Mouse (Mus musculus) liver, embryonic 12.5 days (tissue): ENCODE measurements around the gene Fstl1. TPM values are rescaled to one million over a fixed set of nuclear protein-coding genes. Genes with fewer than 3 reads are reported as not detected.
A peak's percentile ranks its signal among the peaks of the same experiment; 100 is the strongest.

ENCODE experiments used
- ATAC-seq: fragments of 200-750 bp; cut with Nextera tagmentation; 2 replicates; pipeline ENCODE4 v1.8.0; 2017; ENCODE audit warnings: moderate number of reproducible peaks, mild to moderate bottlenecking, moderate library complexity
- H3K27ac ChIP-seq: fragments of 300-500 bp; sonication (generic); 2 replicates; pipeline ENCODE4 v1.5.1; 2016; ENCODE audit warnings: mild to moderate bottlenecking
- H3K27me3 ChIP-seq: fragments of 300-500 bp; sonication (generic); replicated peaks from 2 replicates; pipeline ENCODE4 v1.6.1; 2016; ENCODE audit warnings: mild to moderate bottlenecking, moderate library complexity
- H3K36me3 ChIP-seq: fragments of 300-500 bp; sonication (generic); 2 replicates; pipeline ENCODE4 v1.6.1; 2016; ENCODE audit warnings: mild to moderate bottlenecking, moderate library complexity
- H3K4me1 ChIP-seq: fragments of 300-500 bp; sonication (generic); 2 replicates; pipeline ENCODE4 v1.6.1; 2016
- H3K4me2 ChIP-seq: fragments of 300-500 bp; sonication (generic); 2 replicates; pipeline ENCODE4 v1.6.1; 2016; ENCODE audit warnings: mild to moderate bottlenecking, moderate library complexity
- H3K4me3 ChIP-seq: fragments of 300-500 bp; sonication (generic); 2 replicates; pipeline ENCODE4 v1.5.1; 2016; ENCODE audit warnings: mild to moderate bottlenecking, moderate library complexity
- H3K9ac ChIP-seq: fragments of 300-500 bp; sonication (generic); 2 replicates; pipeline ENCODE4 v1.6.1; 2016; ENCODE audit warnings: mild to moderate bottlenecking, moderate library complexity
- H3K9me3 ChIP-seq: fragments of 300-500 bp; sonication (generic); replicated peaks from 2 replicates; pipeline ENCODE4 v1.6.1; 2016; ENCODE audit warnings: mild to moderate bottlenecking, moderate library complexity
- WGBS: fragments of 180-500 bp; shearing (Covaris S2); methylation state at CpG from one replicate; pipeline ENCODE4 v1.1.7; 2016; ENCODE audit not compliant: insufficient replicate concordance; 5-methylcytosine and 5-hydroxymethylcytosine counted together
- polyA plus RNA-seq: library from polyadenylated mRNA; unstranded; fragments of >200 nt; fragmentation: Nextera tagmentation; extraction: Ambion mirVana; gene quantifications from 2 replicates; pipeline ENCODE4 v1.2.1, GENCODE M21; 2016

The Fstl1 gene
- polyA plus RNA-seq, 1 experiment from 2014 or later = 44.7 TPM

GRCm38 (mm10) chr16:37789015-37789381 lies 12.3 kb downstream of the Fstl1 start:
- H3K9ac ChIP-seq = no peak overlapping the region
- no peaks in the 10 kb centered on the region for H3K27me3 ChIP-seq
- no peaks in the 10 kb centered on the region for H3K9me3 ChIP-seq
- H3K4me2 ChIP-seq = no peak overlapping the region
- H3K4me1 ChIP-seq = peaks cover 27% of the 10 kb centered on the region
- no peak overlapping the region for H3K4me3 ChIP-seq
- no peak for ATAC-seq
- 0 out of 2 replicates have a peak, but pooled peaks cover 5% of the 10 kb centered on the region for H3K36me3 ChIP-seq
- 73% methylated on average over 6 of the region's 6 CpGs for WGBS
- H3K27ac ChIP-seq = peak overlapping the region; percentile 56; the same call in 1 of the 2 replicates

- H3K27me3 ChIP-seq = no peaks in the 10 kb centered on the region
- H3K4me2 ChIP-seq = no peak overlapping the region
- WGBS = 60% methylated on average over 6 of the region's 6 CpGs
- no peak for ATAC-seq
- peak overlapping the region; percentile 56; the same call in 1 of the 2 replicates for H3K27ac ChIP-seq
- no peak overlapping the region for H3K4me3 ChIP-seq
- 0 out of 2 replicates have a peak, but pooled peaks cover 5% of the 10 kb centered on the region for H3K36me3 ChIP-seq
- H3K9me3 ChIP-seq = no peaks in the 10 kb centered on the region
- H3K4me1 ChIP-seq = peaks cover 27% of the 10 kb centered on the region
- H3K9ac ChIP-seq = no peak overlapping the region
These were observed 12.8 kb downstream of the Fstl1 start for GRCm38 (mm10) chr16:37789394-37789920.

GRCm38 (mm10) chr16:37790008-37790780 lies 13.5 kb downstream of the Fstl1 start:
- Histone ChIP-seq H3K9me3 (no peaks in the 10 kb centered on the region), H3K4me3 (no peak overlapping the region), H3K4me1 (peaks cover 27% of the 10 kb centered on the region), H3K9ac (no peak overlapping the region), H3K4me2 (peak overlapping the region; percentile 22; the same call in 1 of the 2 replicates), H3K36me3 (0 out of 2 replicates have a peak, but pooled peaks cover 5% of the 10 kb centered on the region), H3K27me3 (no peaks in the 10 kb centered on the region), H3K27ac (no peak overlapping the region)
- 0 out of 2 replicates have a peak, but pooled peaks have one; percentile 37 for ATAC-seq
- WGBS = 39% methylated on average over 12 of the region's 12 CpGs

- Histone ChIP-seq H3K4me3 (no peak overlapping the region), H3K9ac (no peak overlapping the region), H3K4me2 (no peak overlapping the region), H3K27ac (no peak overlapping the region), H3K36me3 (0 out of 2 replicates have a peak, but pooled peaks cover 5% of the 10 kb centered on the region), H3K27me3 (no peaks in the 10 kb centered on the region), H3K4me1 (peaks cover 27% of the 10 kb centered on the region), H3K9me3 (no peaks in the 10 kb centered on the region)
- WGBS = 72% methylated on average over 8 of the region's 8 CpGs
- no peak for ATAC-seq
These were observed 14.1 kb downstream of the Fstl1 start for GRCm38 (mm10) chr16:37790781-37791175.

- no peaks in the 10 kb centered on the region for H3K27me3 ChIP-seq
- H3K4me3 ChIP-seq = no peak overlapping the region
- no peak overlapping the region for H3K9ac ChIP-seq
- no peak for ATAC-seq
- H3K27ac ChIP-seq = no peak overlapping the region
- H3K4me2 ChIP-seq = no peak overlapping the region
- no peaks in the 10 kb centered on the region for H3K9me3 ChIP-seq
- 0 out of 2 replicates have a peak, but pooled peaks cover 5% of the 10 kb centered on the region for H3K36me3 ChIP-seq
- WGBS = 73% methylated on average over 10 of the region's 10 CpGs
- peaks cover 4% of the 10 kb centered on the region; the same call in 1 of the 2 replicates for H3K4me1 ChIP-seq
These were observed 19.0 kb downstream of the Fstl1 start for GRCm38 (mm10) chr16:37795651-37796150.

- WGBS = 78% methylated on average over 11 of the region's 11 CpGs
- no peak for ATAC-seq
- 0 out of 2 replicates have a peak, but pooled peaks cover 5% of the 10 kb centered on the region for H3K36me3 ChIP-seq
These were observed 19.6 kb downstream of the Fstl1 start for GRCm38 (mm10) chr16:37796270-37796669.

GRCm38 (mm10) chr16:37801097-37801496 lies 24.4 kb downstream of the Fstl1 start:
- Histone ChIP-seq H3K36me3 (peaks cover 10% of the 10 kb centered on the region), H3K4me2 (no peak overlapping the region), H3K9ac (no peak overlapping the region), H3K4me1 (no peaks in the 10 kb centered on the region), H3K27me3 (no peaks in the 10 kb centered on the region), H3K4me3 (no peak overlapping the region), H3K27ac (no peak overlapping the region), H3K9me3 (no peaks in the 10 kb centered on the region)
- 41% methylated on average over 2 of the region's 2 CpGs for WGBS
- ATAC-seq = no peak

More at GRCm38 (mm10) chr16:37796270-37796669, 19.6 kb downstream of the Fstl1 start:
- Histone ChIP-seq H3K27ac (no peak overlapping the region), H3K4me1 (no peaks in the 10 kb centered on the region), H3K27me3 (no peaks in the 10 kb centered on the region), H3K9me3 (no peaks in the 10 kb centered on the region), H3K4me2 (no peak overlapping the region), H3K9ac (no peak overlapping the region), H3K4me3 (no peak overlapping the region)

GRCm38 (mm10) chr16:37802686-37803295 lies 26.1 kb downstream of the Fstl1 start:
- ATAC-seq = no peak
- H3K4me1 ChIP-seq = no peaks in the 10 kb centered on the region
- H3K9me3 ChIP-seq = no peaks in the 10 kb centered on the region
- 51% methylated on average over 4 of the region's 4 CpGs for WGBS
- H3K4me2 ChIP-seq = no peak overlapping the region
- no peak overlapping the region for H3K4me3 ChIP-seq
- H3K36me3 ChIP-seq = peaks cover 10% of the 10 kb centered on the region
- H3K27me3 ChIP-seq = no peaks in the 10 kb centered on the region
- H3K27ac ChIP-seq = no peak overlapping the region
- no peak overlapping the region for H3K9ac ChIP-seq

GRCm38 (mm10) chr16:37803387-37803950 lies 26.8 kb downstream of the Fstl1 start:
- H3K4me3 ChIP-seq = no peak overlapping the region
- H3K4me2 ChIP-seq = no peak overlapping the region
- ATAC-seq = no peak
- H3K9me3 ChIP-seq = no peaks in the 10 kb centered on the region
- no peak overlapping the region for H3K27ac ChIP-seq
- no peak overlapping the region for H3K9ac ChIP-seq
- H3K36me3 ChIP-seq = peaks cover 10% of the 10 kb centered on the region
- H3K4me1 ChIP-seq = no peaks in the 10 kb centered on the region
- 74% methylated on average over 9 of the region's 9 CpGs for WGBS
- H3K27me3 ChIP-seq = no peaks in the 10 kb centered on the region

GRCm38 (mm10) chr16:37805746-37806495 lies 29.2 kb downstream of the Fstl1 start:
- Histone ChIP-seq H3K9me3 (no peaks in the 10 kb centered on the region), H3K4me3 (no peak overlapping the region), H3K9ac (no peak overlapping the region), H3K27ac (no peak overlapping the region), H3K27me3 (no peaks in the 10 kb centered on the region), H3K4me1 (no peaks in the 10 kb centered on the region), H3K4me2 (no peak overlapping the region), H3K36me3 (peaks cover 10% of the 10 kb centered on the region)
- WGBS = 60% methylated on average over 3 of the region's 3 CpGs
- ATAC-seq = no peak

GRCm38 (mm10) chr16:37807269-37807668 lies 30.6 kb downstream of the Fstl1 start:
- no peak for ATAC-seq
- H3K4me1 ChIP-seq = peaks cover 3% of the 10 kb centered on the region
- H3K4me3 ChIP-seq = no peak overlapping the region
- H3K9me3 ChIP-seq = no peaks in the 10 kb centered on the region
- no peaks in the 10 kb centered on the region for H3K27me3 ChIP-seq
- no peak overlapping the region for H3K9ac ChIP-seq
- WGBS = 77% methylated on average over 8 of the region's 8 CpGs
- H3K36me3 ChIP-seq = peaks cover 10% of the 10 kb centered on the region
- H3K27ac ChIP-seq = no peak overlapping the region
- no peak overlapping the region for H3K4me2 ChIP-seq
